Mouse (Mus musculus): ENCODE results near the gene Gatd1. TPM values are rescaled to one million over a fixed set of nuclear protein-coding genes. Genes with fewer than 3 reads are reported as not detected.

The Gatd1 gene
- polyA plus RNA-seq, 1 experiment from 2014 or later, result 43.2 TPM

DNA sequence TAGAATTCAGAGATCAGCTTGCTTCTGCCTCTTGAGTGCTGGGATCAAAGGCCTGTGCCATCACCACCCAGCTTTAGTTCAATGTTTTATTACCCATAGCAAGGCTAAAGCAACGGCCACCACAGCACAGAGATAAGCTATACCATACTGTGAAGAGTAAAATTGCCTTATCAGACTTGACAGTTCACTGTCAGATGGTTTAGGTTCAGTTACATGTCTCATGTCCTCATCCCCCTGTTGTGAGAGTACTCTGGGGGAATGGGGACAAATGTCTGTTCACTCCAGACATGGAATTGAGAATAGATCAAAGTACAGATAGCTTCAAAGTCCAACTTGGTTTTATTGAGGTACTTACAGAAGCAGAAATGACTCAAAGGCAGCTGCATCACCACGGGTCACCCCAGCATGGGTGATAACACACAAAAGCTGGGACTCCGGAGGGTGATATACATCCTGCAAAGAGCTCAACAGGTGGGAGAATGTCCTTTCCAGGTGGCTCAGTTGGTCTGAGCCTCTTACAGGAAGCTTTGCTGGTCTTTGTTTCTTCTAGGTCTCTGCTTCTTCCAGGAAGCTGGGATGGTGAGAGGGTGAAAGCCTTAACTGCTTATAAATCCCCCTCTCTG is 25.3 kb downstream of the Gatd1 start:
- no peak overlapping the region for H3K27ac ChIP-seq
- 0 out of 2 replicates have a peak, but pooled peaks cover 20% of the 10 kb centered on the region for H3K27me3 ChIP-seq (ENCODE audit: poor library complexity, severe bottlenecking)
- peaks cover 16% of the 10 kb centered on the region for H3K4me1 ChIP-seq
- H3K9me3 ChIP-seq, result no peaks in the 10 kb centered on the region
- no peak for DNase-seq (ENCODE audit: extremely low spot score, low spot score)
- no peak overlapping the region for H3K4me3 ChIP-seq
- no peaks in the 10 kb centered on the region for H3K36me3 ChIP-seq (replicated peaks)
- WGBS, result 76% methylated on average over 3 of the region's 3 CpGs

DNA sequence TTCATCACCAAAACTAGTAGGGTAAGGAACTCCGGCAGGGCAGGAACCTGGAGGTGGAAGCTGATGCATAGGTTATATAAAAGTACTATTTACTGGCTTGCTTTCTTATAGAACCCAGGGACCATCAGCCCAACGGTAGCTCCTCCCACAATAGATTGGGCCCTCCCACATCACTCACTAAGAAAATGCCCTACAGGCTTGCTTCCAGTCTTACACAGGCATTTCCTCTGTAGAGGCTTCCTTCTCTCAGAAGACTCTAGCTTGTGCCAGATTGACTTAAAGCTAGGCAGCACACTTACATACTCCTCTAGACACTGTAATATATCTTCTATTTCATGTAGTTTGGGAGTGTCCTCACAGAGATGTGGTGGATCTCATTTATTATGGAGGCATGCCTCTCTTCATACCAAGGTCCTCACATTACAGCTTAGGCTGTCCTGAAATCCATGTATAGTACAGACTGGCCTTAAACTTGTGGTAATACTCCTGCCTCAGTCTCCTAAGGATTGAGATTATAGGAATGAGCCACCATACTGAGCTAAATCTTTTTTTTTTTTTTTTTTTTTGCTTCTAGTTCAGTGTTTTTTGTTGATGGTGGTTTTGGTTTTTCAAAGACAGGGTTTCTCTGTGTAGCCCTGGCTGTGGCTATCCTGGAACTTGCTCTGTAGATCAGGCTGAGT is 26.0 kb downstream of the Gatd1 start:
- DNase-seq (ENCODE audit: extremely low spot score, low spot score), result no peak
- H3K36me3 ChIP-seq (replicated peaks), result no peaks in the 10 kb centered on the region
- H3K27me3 ChIP-seq (ENCODE audit: poor library complexity, severe bottlenecking), result 0 out of 2 replicates have a peak, but pooled peaks cover 20% of the 10 kb centered on the region
- no peak overlapping the region for H3K4me3 ChIP-seq
- WGBS, result 61% methylated on average over 2 of the region's 2 CpGs
- H3K9me3 ChIP-seq, result no peaks in the 10 kb centered on the region
- H3K4me1 ChIP-seq, result peaks cover 12% of the 10 kb centered on the region
- H3K27ac ChIP-seq, result no peak overlapping the region

DNA sequence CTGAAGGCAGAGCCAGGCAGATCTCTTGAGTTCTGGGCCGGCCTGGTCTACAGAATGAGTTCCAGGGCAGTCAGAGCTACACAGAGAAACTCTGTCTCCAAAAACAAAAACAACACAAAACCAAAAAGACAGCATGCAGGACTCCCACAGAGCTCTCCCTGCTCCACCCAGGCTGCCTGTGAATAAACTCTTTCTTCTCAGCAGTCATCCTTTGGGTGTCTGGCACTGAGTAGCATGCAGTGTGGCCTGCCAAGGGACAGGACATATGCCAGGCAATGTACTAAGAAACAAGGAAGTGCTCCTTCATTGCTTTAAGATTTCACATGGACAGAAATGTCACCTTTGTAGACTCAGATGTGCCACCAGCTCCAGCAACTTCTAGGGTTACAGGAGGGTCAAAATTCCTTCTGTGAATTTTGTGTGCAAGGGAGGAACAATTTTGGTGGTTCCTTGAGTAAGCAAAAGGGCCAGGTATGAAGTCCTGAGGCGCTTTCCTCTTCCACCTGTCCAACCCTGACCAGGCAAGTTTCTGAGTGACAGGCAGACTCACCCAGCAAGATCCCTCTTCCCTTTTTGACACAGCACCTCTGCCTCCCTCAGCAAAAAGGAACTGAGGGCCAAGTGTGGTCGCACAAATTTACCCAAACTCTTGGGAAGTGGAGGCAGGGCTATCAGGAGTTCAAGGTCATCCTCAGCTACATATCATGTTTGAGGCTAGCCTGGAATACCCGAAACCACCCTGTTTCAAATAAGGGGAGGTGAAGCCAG is 32.7 kb downstream of the Gatd1 start:
- 81% methylated on average over 4 of the region's 4 CpGs for WGBS
- H3K27ac ChIP-seq, result no peak overlapping the region
- no peaks in the 10 kb centered on the region for H3K36me3 ChIP-seq (replicated peaks)
- no peak for DNase-seq (ENCODE audit: extremely low spot score, low spot score)
- H3K9me3 ChIP-seq, result no peaks in the 10 kb centered on the region
- no peaks in the 10 kb centered on the region for H3K4me1 ChIP-seq
- no peak overlapping the region for H3K4me3 ChIP-seq
- peaks cover 8% of the 10 kb centered on the region; the same call in 1 of the 2 replicates for H3K27me3 ChIP-seq (ENCODE audit: poor library complexity, severe bottlenecking)

GRCm38 (mm10) chr7:141379584-141379983 is 34.4 kb downstream of the Gatd1 start:
- WGBS, result 78% methylated on average over 4 of the region's 4 CpGs
- Histone ChIP-seq H3K9me3 (no peaks in the 10 kb centered on the region), H3K27me3 (ENCODE audit: poor library complexity, severe bottlenecking) (peaks cover 5% of the 10 kb centered on the region; the same call in 1 of the 2 replicates), H3K36me3 (replicated peaks) (no peaks in the 10 kb centered on the region), H3K4me1 (no peaks in the 10 kb centered on the region), H3K27ac (no peak overlapping the region), H3K4me3 (no peak overlapping the region)
- DNase-seq (ENCODE audit: extremely low spot score, low spot score), result no peak

- no peak overlapping the region for H3K4me3 ChIP-seq
- no peaks in the 10 kb centered on the region for H3K27me3 ChIP-seq (ENCODE audit: poor library complexity, severe bottlenecking)
- no peaks in the 10 kb centered on the region for H3K9me3 ChIP-seq
- no peak overlapping the region for H3K27ac ChIP-seq
- DNase-seq (ENCODE audit: extremely low spot score, low spot score), result no peak
- peaks cover 20% of the 10 kb centered on the region for H3K4me1 ChIP-seq
- no peaks in the 10 kb centered on the region for H3K36me3 ChIP-seq (replicated peaks)
Observed at GRCm38 (mm10) chr7:141374399-141374798, 39.5 kb downstream of the Gatd1 start.

DNA sequence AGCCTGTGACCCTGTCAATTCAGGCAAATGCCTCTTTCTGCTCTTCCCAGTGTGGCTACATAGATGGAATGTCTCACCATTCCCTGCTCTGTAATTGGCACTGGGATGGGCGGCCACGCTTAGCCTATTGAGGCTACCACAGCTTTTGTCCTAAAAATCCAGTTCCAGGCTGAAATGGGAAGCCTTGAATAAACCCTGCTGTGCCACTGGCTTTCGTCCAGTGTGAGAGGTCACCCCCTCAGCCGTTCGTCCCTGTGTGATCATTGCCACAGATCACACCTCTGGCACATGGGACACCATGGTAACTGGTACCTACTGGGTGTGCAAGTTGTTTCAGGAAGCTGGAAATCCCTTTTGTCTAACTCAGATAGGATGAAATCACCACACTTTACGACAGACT is 40.3 kb downstream of the Gatd1 start:
- no peak for DNase-seq (ENCODE audit: extremely low spot score, low spot score)

GRCm38 (mm10) chr7:141371942-141372595 is 41.9 kb downstream of the Gatd1 start:
- no peak overlapping the region for H3K27ac ChIP-seq
- no peaks in the 10 kb centered on the region for H3K36me3 ChIP-seq (replicated peaks)
- WGBS, result 79% methylated on average over 6 of the region's 6 CpGs
- no peak for DNase-seq (ENCODE audit: extremely low spot score, low spot score)
- H3K27me3 ChIP-seq (ENCODE audit: poor library complexity, severe bottlenecking), result no peaks in the 10 kb centered on the region
- no peaks in the 10 kb centered on the region for H3K9me3 ChIP-seq
- no peak overlapping the region for H3K4me3 ChIP-seq
- H3K4me1 ChIP-seq, result peaks cover 20% of the 10 kb centered on the region

More for the DNA sequence above, 40.3 kb downstream of the Gatd1 start:
- no peak overlapping the region for H3K4me3 ChIP-seq
- WGBS, result 40% methylated on average over 6 of the region's 6 CpGs
- H3K36me3 ChIP-seq (replicated peaks), result no peaks in the 10 kb centered on the region
- peaks cover 20% of the 10 kb centered on the region for H3K4me1 ChIP-seq
- no peak overlapping the region for H3K27ac ChIP-seq
- no peaks in the 10 kb centered on the region for H3K27me3 ChIP-seq (ENCODE audit: poor library complexity, severe bottlenecking)
- no peaks in the 10 kb centered on the region for H3K9me3 ChIP-seq

DNA sequence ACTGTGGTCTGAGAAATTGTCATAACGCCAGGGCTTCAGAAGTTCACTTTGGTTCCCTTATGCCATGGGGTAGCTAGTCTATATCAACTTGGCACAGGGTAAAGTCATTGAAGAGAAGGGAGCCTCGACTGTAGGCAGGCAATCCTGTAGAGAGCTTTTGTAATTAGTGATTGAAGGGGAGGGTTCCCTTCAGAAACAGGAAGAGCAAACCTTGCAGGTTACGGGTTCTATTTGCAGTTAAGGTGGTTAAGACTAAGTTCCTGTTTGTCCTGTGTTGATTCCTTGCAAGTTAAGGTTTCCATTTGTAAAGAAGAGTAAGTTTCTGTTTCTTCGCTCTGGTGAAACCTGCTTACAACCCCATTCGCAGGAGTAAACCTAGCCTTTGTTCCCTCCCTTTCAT is 44.0 kb downstream of the Gatd1 start:
- DNase-seq (ENCODE audit: extremely low spot score, low spot score), result no peak
- Histone ChIP-seq H3K36me3 (replicated peaks) (no peaks in the 10 kb centered on the region), H3K4me3 (no peak overlapping the region), H3K27me3 (ENCODE audit: poor library complexity, severe bottlenecking) (no peaks in the 10 kb centered on the region), H3K9me3 (no peaks in the 10 kb centered on the region), H3K4me1 (peaks cover 20% of the 10 kb centered on the region), H3K27ac (no peak overlapping the region)
- 66% methylated on average over 5 of the region's 5 CpGs for WGBS

- Histone ChIP-seq H3K36me3 (replicated peaks) (no peaks in the 10 kb centered on the region), H3K27me3 (ENCODE audit: poor library complexity, severe bottlenecking) (peaks cover 16% of the 10 kb centered on the region), H3K4me3 (no peak overlapping the region), H3K9me3 (no peaks in the 10 kb centered on the region), H3K27ac (no peak overlapping the region), H3K4me1 (peaks cover 10% of the 10 kb centered on the region; the same call in 1 of the 2 replicates)
- WGBS, result 94% methylated on average over 4 of the region's 4 CpGs
- no peak for DNase-seq (ENCODE audit: extremely low spot score, low spot score)
Observed at GRCm38 (mm10) chr7:141367358-141367757, 46.6 kb downstream of the Gatd1 start.

- DNase-seq (ENCODE audit: extremely low spot score, low spot score), result no peak
- H3K27ac ChIP-seq, result no peak overlapping the region
- WGBS, result 76% methylated on average over 3 of the region's 3 CpGs
- peaks cover 14% of the 10 kb centered on the region for H3K4me1 ChIP-seq
- peaks cover 39% of the 10 kb centered on the region for H3K27me3 ChIP-seq (ENCODE audit: poor library complexity, severe bottlenecking)
- no peaks in the 10 kb centered on the region for H3K36me3 ChIP-seq (replicated peaks)
- H3K9me3 ChIP-seq, result no peaks in the 10 kb centered on the region
- no peak overlapping the region for H3K4me3 ChIP-seq
Observed at GRCm38 (mm10) chr7:141365049-141365445, 48.9 kb downstream of the Gatd1 start.

DNA sequence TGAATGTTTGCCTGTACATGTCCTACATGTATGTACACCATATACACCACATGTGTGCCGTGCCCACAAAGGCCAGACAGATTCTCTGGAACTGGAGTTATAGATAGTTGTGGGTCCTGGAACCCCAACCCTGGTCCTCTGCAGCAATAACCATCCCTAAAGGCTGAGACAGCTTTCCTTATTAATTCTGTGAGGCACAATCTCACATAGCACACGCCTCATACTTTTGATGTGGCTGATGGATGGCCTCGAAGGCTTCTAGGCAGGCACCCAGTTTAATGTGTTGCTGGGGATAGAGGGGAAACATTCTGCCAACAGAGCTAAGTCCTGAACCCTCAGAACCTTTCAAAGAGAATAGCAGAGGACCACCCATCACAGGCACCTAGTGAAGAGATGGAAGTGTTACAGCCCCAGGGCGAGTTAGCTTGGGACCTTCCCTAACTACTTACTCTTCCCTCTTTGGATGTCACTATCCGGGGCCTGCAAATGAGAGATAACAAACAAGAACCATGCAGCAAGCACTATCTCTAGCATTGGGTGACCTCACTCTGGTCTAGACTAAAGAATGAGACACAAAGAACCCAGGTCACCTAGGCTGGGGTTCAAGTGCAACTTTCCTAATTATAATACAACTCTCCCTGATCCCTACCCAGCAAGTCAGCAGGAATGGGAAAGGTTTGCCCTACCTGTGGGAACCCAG is 49.4 kb downstream of the Gatd1 start:
- no peak overlapping the region for H3K27ac ChIP-seq
- H3K4me3 ChIP-seq, result no peak overlapping the region
- peaks cover 44% of the 10 kb centered on the region for H3K27me3 ChIP-seq (ENCODE audit: poor library complexity, severe bottlenecking)
- H3K4me1 ChIP-seq, result peaks cover 12% of the 10 kb centered on the region
- no peaks in the 10 kb centered on the region for H3K36me3 ChIP-seq (replicated peaks)
- no peaks in the 10 kb centered on the region for H3K9me3 ChIP-seq
- 84% methylated on average over 5 of the region's 5 CpGs for WGBS
- DNase-seq (ENCODE audit: extremely low spot score, low spot score), result no peak

GRCm38 (mm10) chr7:141363752-141364125 is 50.2 kb downstream of the Gatd1 start:
- no peaks in the 10 kb centered on the region for H3K36me3 ChIP-seq (replicated peaks)
- H3K4me3 ChIP-seq, result no peak overlapping the region
- no peak for DNase-seq (ENCODE audit: extremely low spot score, low spot score)
- H3K27me3 ChIP-seq (ENCODE audit: poor library complexity, severe bottlenecking), result peaks cover 46% of the 10 kb centered on the region
- 60% methylated on average over 2 of the region's 2 CpGs for WGBS
- H3K27ac ChIP-seq, result no peak overlapping the region; the same call in 1 of the 2 replicates
- no peaks in the 10 kb centered on the region for H3K9me3 ChIP-seq
- H3K4me1 ChIP-seq, result peaks cover 12% of the 10 kb centered on the region

Measured in forebrain, embryonic 10.5 days (tissue).